Mouse (Mus musculus): ENCODE data around the gene Gtf2h3. TPM values are rescaled to one million over a fixed set of nuclear protein-coding genes. Genes with fewer than 3 reads are reported as not detected.
"Not testable (repeated sequence)": the region's sequence is repeated elsewhere in the genome, so short reads cannot be mapped to it uniquely, and the experiment has no call there.

Gtf2h3 gene
- polyA plus RNA-seq, 1 experiment from 2014 or later = 24.9 TPM

DNA sequence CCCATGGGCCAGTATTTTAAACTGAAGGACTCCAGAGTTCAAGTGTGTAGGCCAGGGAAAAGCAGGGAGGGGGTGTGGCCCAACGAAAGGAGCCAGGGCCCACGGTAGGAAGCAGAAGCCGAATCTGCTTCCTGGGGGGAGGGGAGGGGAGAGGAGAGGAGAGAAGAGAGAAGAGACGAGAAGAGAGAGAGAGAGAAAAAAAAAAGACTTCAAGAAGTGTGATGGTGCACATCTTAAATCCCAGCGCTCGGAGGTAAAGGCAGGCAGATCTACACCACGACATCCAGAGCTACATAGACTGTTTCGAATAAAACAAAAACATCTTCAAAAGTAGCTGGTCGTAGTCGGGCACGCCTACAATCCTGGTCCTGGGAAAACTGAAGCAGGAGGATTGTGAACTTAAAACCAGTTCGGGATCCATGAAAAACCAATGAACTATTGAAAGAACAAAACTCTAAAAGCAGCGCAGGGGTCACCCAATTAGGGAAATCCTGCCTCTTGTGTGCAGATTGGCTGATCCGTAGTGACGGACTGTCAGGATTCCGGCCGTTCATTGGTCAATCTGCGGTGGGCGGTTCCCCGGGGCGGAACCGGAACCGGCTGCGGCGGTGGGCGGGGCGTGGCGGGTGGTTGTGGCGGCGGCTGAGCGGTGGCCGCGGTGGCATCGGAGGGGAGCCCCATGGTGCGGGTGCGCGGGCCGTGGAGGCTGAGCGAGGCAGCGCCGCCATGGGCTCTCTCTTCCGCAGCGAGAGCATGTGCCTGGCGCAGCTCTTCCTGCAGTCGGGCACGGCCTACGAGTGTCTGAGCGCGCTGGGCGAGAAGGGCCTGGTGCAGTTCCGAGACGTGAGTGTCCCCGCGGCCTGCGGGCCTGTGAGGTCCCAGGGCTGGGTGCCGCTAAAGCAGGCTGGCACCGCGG is 49.8 kb downstream of the Gtf2h3 start, which contains the start of gene Atp6v0a2:
Gene Atp6v0a2 (plus strand): TSS at position 129 of the 916 bp plus-strand sequence.
- TF ChIP-seq CTCF (IDR thresholded peaks at IDR 0.05; ENCODE audit: low read depth) (no peak), EP300 (optimal IDR thresholded peaks at IDR 0.05) (no peak)
- ATAC-seq (ENCODE audit: low FRiP score, low TSS enrichment) (peak; percentile 96), DNase-seq (ENCODE audit: low spot score) (peak; percentile 96)
- no peaks in the 10 kb centered on the region for H3K36me3 ChIP-seq (ENCODE audit: control insufficient read depth, insufficient read depth, low read length)
- peaks cover 5% of the 10 kb centered on the region; the same call in 1 of the 2 replicates for H3K4me1 ChIP-seq (replicated peaks; ENCODE audit: control insufficient read depth, insufficient read depth)
- H3K4me3 ChIP-seq (ENCODE audit: low read depth, low read length) = peak within 1 kb of the TSS; percentile 55
- under 1% methylated on average over 49 of the region's 58 CpGs for WGBS
- H3K9ac ChIP-seq (ENCODE audit: low read length) = peak within 1 kb of the TSS; percentile 67
- no peaks in the 10 kb centered on the region for H3K27me3 ChIP-seq (ENCODE audit: control insufficient read depth, insufficient read depth, low read length)
- H3K27ac ChIP-seq (replicated peaks) = peak within 1 kb of the TSS; percentile 82
- H3K4me2 ChIP-seq (replicated peaks; ENCODE audit: low read depth) = peak within 1 kb of the TSS; percentile 69
- H3K9me3 ChIP-seq (ENCODE audit: control insufficient read depth, low read length) = no peaks in the 10 kb centered on the region

DNA sequence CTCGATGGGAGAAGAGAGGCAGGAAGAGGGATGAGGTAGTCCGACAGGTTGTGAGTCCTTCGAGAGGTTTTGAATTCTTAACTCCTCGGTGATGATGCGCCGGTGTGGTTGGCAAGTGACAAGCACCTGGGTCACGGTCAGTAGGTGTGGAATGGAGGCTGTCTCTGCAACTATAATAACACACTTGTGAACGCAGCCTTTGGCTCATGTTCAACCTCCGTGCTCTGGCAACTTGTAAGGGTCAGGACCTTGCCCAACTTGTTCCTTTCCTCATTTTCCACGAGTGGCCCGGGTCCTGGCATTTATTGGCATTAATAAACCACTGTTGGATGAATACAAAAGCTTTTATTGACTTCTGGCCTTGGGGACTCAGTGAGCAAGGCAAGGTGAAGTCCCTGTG is 50.7 kb downstream of the Gtf2h3 start:
- TF ChIP-seq CTCF (IDR thresholded peaks at IDR 0.05; ENCODE audit: low read depth) (no peak), EP300 (optimal IDR thresholded peaks at IDR 0.05) (no peak)
- H3K9ac ChIP-seq (ENCODE audit: low read length) = peak overlapping the region; percentile 67
- no peak for ATAC-seq (ENCODE audit: low FRiP score, low TSS enrichment)
- H3K9me3 ChIP-seq (ENCODE audit: control insufficient read depth, low read length) = no peaks in the 10 kb centered on the region
- H3K4me1 ChIP-seq (replicated peaks; ENCODE audit: control insufficient read depth, insufficient read depth) = peaks cover 5% of the 10 kb centered on the region; the same call in 1 of the 2 replicates
- H3K4me2 ChIP-seq (replicated peaks; ENCODE audit: low read depth) = peak overlapping the region; percentile 55
- DNase-seq (ENCODE audit: low spot score) = no peak
- peak overlapping the region; percentile 55 for H3K4me3 ChIP-seq (ENCODE audit: low read depth, low read length)
- no peaks in the 10 kb centered on the region for H3K27me3 ChIP-seq (ENCODE audit: control insufficient read depth, insufficient read depth, low read length)
- H3K36me3 ChIP-seq (ENCODE audit: control insufficient read depth, insufficient read depth, low read length) = peaks cover 3% of the 10 kb centered on the region; the same call in 1 of the 2 replicates
- peak overlapping the region; percentile 56; the same call in 1 of the 2 replicates for H3K27ac ChIP-seq (replicated peaks)
- 13% methylated on average over 11 of the region's 11 CpGs for WGBS

DNA sequence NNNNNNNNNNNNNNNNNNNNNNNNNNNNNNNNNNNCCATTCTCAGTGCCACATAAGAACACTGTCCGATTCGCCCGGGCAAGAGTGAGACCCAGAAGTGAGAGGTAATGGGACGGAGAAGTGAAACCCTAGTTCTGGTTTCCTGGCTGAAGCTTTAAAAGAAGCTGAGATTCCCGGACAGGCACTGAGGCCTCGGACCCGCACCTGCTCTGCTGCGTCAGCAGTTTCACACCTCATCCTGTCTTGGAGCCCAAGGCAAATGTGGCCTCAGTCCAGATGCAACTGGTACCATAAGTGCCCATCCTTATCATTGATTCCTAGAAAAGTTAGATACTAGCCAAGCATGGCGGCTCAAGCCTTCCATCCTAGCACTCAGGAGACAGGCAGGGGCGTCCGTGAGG is 52.7 kb downstream of the Gtf2h3 start:
- no peaks in the 10 kb centered on the region for H3K9me3 ChIP-seq (ENCODE audit: control insufficient read depth, low read length)
- H3K36me3 ChIP-seq (ENCODE audit: control insufficient read depth, insufficient read depth, low read length) = peaks cover 11% of the 10 kb centered on the region
- no peaks in the 10 kb centered on the region for H3K27me3 ChIP-seq (ENCODE audit: control insufficient read depth, insufficient read depth, low read length)
- H3K4me3 ChIP-seq (ENCODE audit: low read depth, low read length) = no peak overlapping the region
- H3K4me2 ChIP-seq (replicated peaks; ENCODE audit: low read depth) = no peak overlapping the region
- ATAC-seq (ENCODE audit: low FRiP score, low TSS enrichment) (no peak), DNase-seq (ENCODE audit: low spot score) (no peak)
- peaks cover 5% of the 10 kb centered on the region; the same call in 1 of the 2 replicates for H3K4me1 ChIP-seq (replicated peaks; ENCODE audit: control insufficient read depth, insufficient read depth)
- no peak overlapping the region for H3K9ac ChIP-seq (ENCODE audit: low read length)
- WGBS = 93% methylated on average over 10 of the region's 11 CpGs
- no peak overlapping the region for H3K27ac ChIP-seq (replicated peaks)
- TF ChIP-seq EP300 (optimal IDR thresholded peaks at IDR 0.05) = no peak
- no peak for TF ChIP-seq CTCF (IDR thresholded peaks at IDR 0.05; ENCODE audit: low read depth)

DNA sequence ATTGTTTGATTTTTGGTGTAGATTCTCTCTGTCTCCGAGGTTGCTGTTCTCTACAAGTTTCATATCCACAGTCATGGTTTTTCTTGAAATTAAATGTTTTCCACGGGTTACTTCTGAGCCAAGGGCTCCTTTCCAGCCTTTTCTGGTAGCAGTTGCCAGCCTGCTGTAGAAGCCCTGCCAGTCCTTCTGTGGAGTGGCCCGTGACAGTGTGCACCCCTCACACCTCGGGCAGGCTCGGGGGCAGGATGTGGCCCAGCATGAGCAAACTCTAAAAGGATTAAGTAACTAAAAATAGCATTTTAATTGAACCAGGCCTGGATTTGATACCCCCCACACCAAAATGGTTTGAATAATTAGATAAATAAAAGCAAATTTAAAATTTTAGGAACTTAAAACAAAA is 53.5 kb downstream of the Gtf2h3 start:
- Histone ChIP-seq H3K27ac (replicated peaks) (no peak overlapping the region), H3K27me3 (ENCODE audit: control insufficient read depth, insufficient read depth, low read length) (no peaks in the 10 kb centered on the region), H3K4me3 (ENCODE audit: low read depth, low read length) (no peak overlapping the region), H3K9ac (ENCODE audit: low read length) (no peak overlapping the region), H3K4me2 (replicated peaks; ENCODE audit: low read depth) (no peak overlapping the region), H3K9me3 (ENCODE audit: control insufficient read depth, low read length) (no peaks in the 10 kb centered on the region), H3K36me3 (ENCODE audit: control insufficient read depth, insufficient read depth, low read length) (peaks cover 15% of the 10 kb centered on the region), H3K4me1 (replicated peaks; ENCODE audit: control insufficient read depth, insufficient read depth) (peaks cover 5% of the 10 kb centered on the region; the same call in 1 of the 2 replicates)
- TF ChIP-seq EP300 (optimal IDR thresholded peaks at IDR 0.05) (no peak), CTCF (IDR thresholded peaks at IDR 0.05; ENCODE audit: low read depth) (no peak)
- WGBS = 73% methylated on average over 5 of the region's 5 CpGs
- no peak for DNase-seq (ENCODE audit: low spot score)
- ATAC-seq (ENCODE audit: low FRiP score, low TSS enrichment) = no peak

DNA sequence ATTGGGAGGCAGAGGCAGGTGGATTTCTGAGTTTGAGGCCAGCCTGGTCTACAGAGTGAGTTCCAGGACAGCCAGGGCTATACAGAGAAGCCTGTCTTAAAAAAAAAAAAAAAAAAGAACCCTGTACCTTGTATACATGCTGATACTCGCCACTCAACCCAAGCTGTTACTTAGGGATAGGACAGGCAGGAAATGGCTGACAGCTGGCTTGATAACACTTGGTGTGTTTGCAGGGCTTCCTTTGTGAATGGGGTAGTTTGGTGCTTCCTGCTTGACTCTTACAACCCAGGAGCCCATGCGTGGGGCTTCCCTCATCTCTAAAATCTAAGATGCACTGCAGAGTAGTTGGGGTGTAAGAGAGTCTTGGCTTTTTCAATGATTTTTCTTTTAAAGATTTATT is 54.5 kb downstream of the Gtf2h3 start:
- DNase-seq (ENCODE audit: low spot score) (no peak), ATAC-seq (ENCODE audit: low FRiP score, low TSS enrichment) (no peak)
- H3K27ac ChIP-seq (replicated peaks) = no peak overlapping the region
- H3K27me3 ChIP-seq (ENCODE audit: control insufficient read depth, insufficient read depth, low read length) = no peaks in the 10 kb centered on the region
- no peak overlapping the region for H3K9ac ChIP-seq (ENCODE audit: low read length)
- 68% methylated on average over 2 of the region's 2 CpGs for WGBS
- no peak overlapping the region for H3K4me3 ChIP-seq (ENCODE audit: low read depth, low read length)
- no peaks in the 10 kb centered on the region for H3K9me3 ChIP-seq (ENCODE audit: control insufficient read depth, low read length)
- TF ChIP-seq EP300 (optimal IDR thresholded peaks at IDR 0.05) = no peak
- TF ChIP-seq CTCF (IDR thresholded peaks at IDR 0.05; ENCODE audit: low read depth) = no peak
- no peak overlapping the region for H3K4me2 ChIP-seq (replicated peaks; ENCODE audit: low read depth)
- peaks cover 5% of the 10 kb centered on the region; the same call in 1 of the 2 replicates for H3K4me1 ChIP-seq (replicated peaks; ENCODE audit: control insufficient read depth, insufficient read depth)
- H3K36me3 ChIP-seq (ENCODE audit: control insufficient read depth, insufficient read depth, low read length) = peaks cover 16% of the 10 kb centered on the region

DNA sequence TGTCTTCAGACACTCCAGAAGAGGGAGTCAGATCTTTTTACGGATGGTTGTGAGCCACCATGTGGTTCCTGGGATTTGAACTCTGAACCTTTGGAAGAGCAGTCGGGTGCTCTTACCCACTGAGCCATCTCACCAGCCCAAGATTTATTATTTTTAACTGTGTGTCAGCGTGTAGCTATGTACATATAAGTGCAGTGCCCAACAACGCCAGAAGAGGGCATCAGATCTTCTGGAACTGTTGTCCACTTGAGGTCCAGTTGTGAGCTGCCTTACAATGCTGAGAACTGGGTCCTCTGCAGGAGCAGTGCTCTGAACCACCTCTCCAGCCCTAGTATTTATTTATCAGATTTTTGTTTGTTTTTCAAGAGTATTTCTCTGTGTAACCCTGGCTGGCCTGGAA is 56.1 kb downstream of the Gtf2h3 start:
- H3K27me3 ChIP-seq (ENCODE audit: control insufficient read depth, insufficient read depth, low read length); H3K4me3 ChIP-seq (ENCODE audit: low read depth, low read length); H3K9ac ChIP-seq (ENCODE audit: low read length); H3K4me2 ChIP-seq (replicated peaks; ENCODE audit: low read depth); H3K4me1 ChIP-seq (replicated peaks; ENCODE audit: control insufficient read depth, insufficient read depth); H3K9me3 ChIP-seq (ENCODE audit: control insufficient read depth, low read length); ATAC-seq (ENCODE audit: low FRiP score, low TSS enrichment); H3K27ac ChIP-seq (replicated peaks): not testable (repeated sequence)
- H3K36me3 ChIP-seq (ENCODE audit: control insufficient read depth, insufficient read depth, low read length) = peaks cover 31% of the 10 kb centered on the region
- DNase-seq (ENCODE audit: low spot score) = peak; percentile 37
- TF ChIP-seq CTCF (IDR thresholded peaks at IDR 0.05; ENCODE audit: low read depth) = peak; percentile 57
- WGBS = 89% methylated on average over 4 of the region's 4 CpGs
